Mouse (Mus musculus): ENCODE results near the gene Gm49384. TPM values are rescaled to one million over a fixed set of nuclear protein-coding genes. Genes with fewer than 3 reads are reported as not detected.
A peak's percentile ranks its signal among the peaks of the same experiment; 100 is the strongest.
"Not testable (repeated sequence)": the region's sequence is repeated elsewhere in the genome, so short reads cannot be mapped to it uniquely, and the experiment has no call there.

The Gm49384 gene
- total RNA-seq, 2 experiments from 2014 or later = 2.9 to 4.1 TPM

- peak; percentile 80 to 82 for DNase-seq (ENCODE audit: low spot score in 2 of 2)
Observed at GRCm38 (mm10) chr12:69168461-69169106, 35.5 kb downstream of the Gm49384 start, which contains the start of gene Lrr1. Gene Lrr1 (plus strand): TSS chr12:69168814.

GRCm38 (mm10) chr12:69167656-69168460 is 36.2 kb downstream of the Gm49384 start:
- DNase-seq (ENCODE audit: low spot score in 2 of 2) = no peak

- not testable (repeated sequence) for DNase-seq (ENCODE audit: low spot score in 2 of 2)
Observed at GRCm38 (mm10) chr12:69166861-69167581, 37.0 kb downstream of the Gm49384 start.

- DNase-seq (ENCODE audit: low spot score in 2 of 2) = no peak
Observed at GRCm38 (mm10) chr12:69164904-69165303, 39.2 kb downstream of the Gm49384 start.

DNA sequence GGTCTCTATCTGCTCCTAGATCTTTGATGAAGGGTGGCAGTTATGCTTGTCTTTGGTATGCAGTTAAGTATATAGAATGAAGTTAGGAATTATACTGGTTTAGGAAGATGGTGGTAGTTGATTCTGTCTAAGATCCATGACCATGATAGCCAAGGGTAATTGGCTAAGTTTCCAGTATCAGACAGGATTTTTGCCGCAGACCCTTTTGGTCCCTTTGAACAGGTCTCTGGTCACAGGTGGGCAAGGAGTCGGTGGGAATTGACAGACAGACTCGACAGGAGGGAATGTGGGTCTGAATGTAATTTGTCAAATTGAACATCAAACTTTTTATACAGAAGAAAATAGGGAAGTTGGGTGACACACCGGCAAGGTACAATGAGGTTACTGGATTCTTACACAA is 40.5 kb downstream of the Gm49384 start:
- not testable (repeated sequence) for DNase-seq (ENCODE audit: low spot score in 2 of 2)

DNA sequence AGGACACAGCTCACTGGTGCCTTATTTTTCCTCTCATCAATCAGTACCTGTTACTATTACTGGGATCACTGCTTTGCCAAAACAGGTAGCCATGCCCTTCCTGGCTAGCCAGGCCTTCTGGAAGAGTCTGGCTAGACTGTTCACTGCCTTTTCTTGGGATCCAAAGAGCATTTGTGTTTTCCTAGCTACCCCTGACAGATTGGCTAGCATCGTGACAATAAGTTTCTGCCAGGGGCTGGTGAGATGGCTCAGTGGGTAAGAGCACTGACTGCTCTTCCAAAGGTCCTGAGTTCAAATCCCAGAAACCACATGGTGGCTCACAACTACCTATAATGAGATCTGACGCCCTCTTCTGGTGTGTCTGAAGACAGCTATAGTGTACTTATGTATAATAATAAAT is 43.4 kb downstream of the Gm49384 start:
- not testable (repeated sequence) for DNase-seq (ENCODE audit: low spot score in 2 of 2)

DNA sequence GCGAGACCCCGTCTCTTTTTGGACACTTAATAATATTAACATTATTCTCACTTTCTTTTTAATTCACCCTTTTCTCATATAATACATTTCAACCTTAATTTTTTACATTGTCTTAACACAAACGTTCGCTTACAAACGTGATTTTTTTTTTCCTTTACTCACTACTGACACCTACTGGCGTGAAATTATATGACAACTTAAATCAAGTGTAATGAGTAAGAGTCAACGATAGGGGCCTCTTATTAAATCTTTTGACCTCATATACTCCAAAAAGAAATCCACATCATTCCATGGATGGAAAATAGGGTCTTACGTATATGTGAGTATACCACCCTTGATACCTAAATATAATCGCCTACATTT is 44.5 kb downstream of the Gm49384 start:
- DNase-seq (ENCODE audit: low spot score in 2 of 2) = no peak

GRCm38 (mm10) chr12:69158765-69159577 is 45.1 kb downstream of the Gm49384 start, which contains the start of gene Rps29:
Gene Rps29 (minus strand): TSS chr12:69159186.
- DNase-seq (ENCODE audit: low spot score in 2 of 2) = peak; percentile 95 to 97

DNA sequence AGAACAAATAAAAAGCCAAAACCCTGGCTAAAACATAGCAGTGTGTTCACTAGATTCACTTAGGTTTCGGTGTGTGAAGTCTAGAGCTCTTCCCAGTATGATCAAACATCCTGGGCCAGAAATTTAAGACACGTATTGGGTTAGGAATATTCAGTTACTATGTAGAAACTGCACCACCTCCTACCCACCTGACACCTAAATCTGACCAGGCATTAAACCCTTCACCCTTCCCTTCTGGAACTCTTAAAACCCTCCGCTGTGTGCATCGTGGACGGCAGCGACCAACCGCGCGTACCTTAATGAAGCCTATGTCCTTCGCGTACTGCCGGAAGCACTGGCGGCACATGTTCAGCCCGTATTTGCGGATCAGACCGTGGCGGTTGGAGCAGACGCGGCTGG is 45.7 kb downstream of the Gm49384 start:
- DNase-seq (ENCODE audit: low spot score in 2 of 2) = no peak

DNA sequence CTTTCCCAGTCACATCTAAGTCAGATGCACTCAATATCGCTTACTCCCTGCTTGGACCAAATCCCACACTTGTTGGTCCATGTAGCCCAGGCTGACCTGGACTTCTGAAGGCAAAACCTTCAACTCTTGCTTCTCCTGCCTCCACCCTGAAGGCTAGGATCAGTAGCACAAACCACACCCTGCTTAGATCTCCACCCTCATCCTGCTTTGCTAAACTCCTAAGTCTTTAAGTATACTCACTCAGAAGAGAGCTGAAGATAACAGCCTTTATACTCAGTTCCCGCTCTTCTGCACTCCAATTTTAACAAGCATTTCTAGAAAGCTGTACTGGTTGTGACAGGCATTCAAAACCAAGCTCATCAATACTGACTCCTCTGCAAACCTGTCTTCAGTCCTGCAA is 47.0 kb downstream of the Gm49384 start:
- no peak for DNase-seq (ENCODE audit: low spot score in 2 of 2)

GRCm38 (mm10) chr12:69156436-69156835 is 47.6 kb downstream of the Gm49384 start:
- no peak for DNase-seq (ENCODE audit: low spot score in 2 of 2)

- no peak for DNase-seq (ENCODE audit: low spot score in 2 of 2)
Observed at GRCm38 (mm10) chr12:69155923-69156322, 48.1 kb downstream of the Gm49384 start.

GRCm38 (mm10) chr12:69150049-69150448 is 54.0 kb downstream of the Gm49384 start:
- no peak for DNase-seq (ENCODE audit: low spot score in 2 of 2)

DNA sequence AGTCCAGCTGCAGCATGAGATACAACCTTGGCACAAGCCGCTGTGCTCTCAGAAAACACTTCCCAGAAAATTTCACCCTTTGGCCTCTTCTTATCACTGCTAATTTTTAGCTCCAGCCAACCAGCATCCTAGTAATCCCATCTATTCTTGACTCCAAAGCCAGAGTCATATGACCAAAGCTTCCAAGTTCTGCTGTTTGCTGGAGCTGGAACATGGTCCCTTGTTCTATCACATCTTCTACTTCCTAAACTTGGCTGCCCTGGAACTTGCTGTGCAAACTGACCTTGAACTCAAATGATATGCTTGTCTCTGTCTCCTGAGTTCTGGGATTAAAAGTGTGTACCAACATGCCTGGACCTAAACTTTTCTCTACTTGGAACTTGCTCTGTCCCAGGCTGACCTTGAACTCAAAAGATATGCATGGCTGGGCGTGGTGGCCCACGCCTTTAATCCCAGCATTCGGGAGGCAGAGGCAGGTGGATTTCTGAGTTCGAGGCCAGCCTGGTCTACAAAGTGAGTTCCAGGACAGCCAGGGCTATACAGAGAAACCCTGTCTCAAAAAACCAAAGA is 56.8 kb downstream of the Gm49384 start:
- DNase-seq (ENCODE audit: low spot score in 2 of 2) = no peak

DNA sequence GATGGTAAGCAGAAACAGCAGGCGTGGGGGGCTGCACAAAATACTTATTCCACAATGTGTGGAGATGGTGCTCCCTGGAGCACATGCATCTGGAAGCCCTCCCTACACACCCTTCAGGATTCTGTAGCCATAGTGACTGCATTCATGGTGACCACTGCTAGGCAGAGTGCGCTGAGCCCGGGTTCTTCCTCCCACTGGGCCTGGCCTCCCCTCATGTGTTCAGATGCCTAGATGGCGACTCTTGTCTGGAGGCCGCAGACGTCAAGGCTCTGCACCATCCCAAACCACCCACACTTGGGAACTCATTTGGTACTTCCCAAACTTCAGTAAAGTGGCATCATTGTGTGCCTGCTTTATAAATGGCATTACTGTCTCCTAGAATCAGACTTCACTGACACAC is 60.6 kb downstream of the Gm49384 start:
- DNase-seq (ENCODE audit: low spot score in 2 of 2) = no peak

DNA sequence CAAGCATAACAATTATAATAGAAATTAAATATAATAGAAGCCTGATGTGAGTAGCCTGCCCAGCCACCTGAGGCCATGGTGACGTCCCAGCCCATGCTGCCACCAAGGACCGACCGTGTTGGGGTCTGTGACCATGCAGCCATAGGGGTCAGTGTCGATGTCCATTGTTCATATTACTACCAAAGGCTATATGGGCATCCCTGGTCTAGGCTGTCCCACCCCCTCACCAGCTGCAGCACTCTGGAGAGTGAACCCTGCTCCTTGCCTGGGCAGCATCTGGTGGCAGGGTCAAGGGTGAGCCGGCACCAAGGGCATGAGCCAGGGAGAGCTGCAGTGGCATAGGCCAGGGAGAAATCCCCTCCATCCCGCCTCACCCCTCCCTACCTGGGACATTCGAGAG is 64.2 kb downstream of the Gm49384 start:
- no peak for DNase-seq (ENCODE audit: low spot score in 2 of 2)

Measured in adrenal gland, adult 18-20 months (tissue).